Mouse (Mus musculus) lung, postnatal 0 days (tissue): ENCODE data around the gene Kcne4.

ENCODE experiments used
- CTCF ChIP-seq: IDR thresholded peaks from 2 replicates; pipeline ENCODE4 v1.5.1; 2016; ENCODE audit warnings: antibody characterized with exemption, mild to moderate bottlenecking
- EP300 ChIP-seq: IDR thresholded peaks from 2 replicates; pipeline ENCODE4 v1.6.1; 2016; ENCODE audit warnings: antibody characterized with exemption, mild to moderate bottlenecking, control low read depth

DNA sequence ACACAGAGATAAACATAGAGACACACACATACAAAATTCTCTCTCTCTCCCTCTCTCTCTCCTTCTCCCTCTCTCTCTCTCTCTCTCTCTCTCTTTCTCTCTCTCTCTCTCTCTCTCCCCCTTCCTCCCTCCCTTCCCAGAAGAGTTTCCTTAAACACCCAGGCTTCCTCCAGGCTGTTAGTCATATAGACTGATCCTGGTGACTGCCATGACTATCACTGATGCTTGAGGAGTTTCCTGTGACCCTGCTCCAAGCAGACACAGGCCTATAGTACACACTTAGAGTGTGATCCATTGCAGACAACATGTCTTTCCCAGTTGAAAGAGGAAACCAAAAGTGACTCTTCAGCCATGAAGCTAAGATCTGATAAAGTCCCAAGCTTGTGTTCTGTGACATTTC, 9.1 kb upstream of the Kcne4 start:
- TF ChIP-seq CTCF (no peak), EP300 (no peak)
